Comparison of ENCODE assay signal across 8 mouse cellular contexts in the genomic region with DNA sequence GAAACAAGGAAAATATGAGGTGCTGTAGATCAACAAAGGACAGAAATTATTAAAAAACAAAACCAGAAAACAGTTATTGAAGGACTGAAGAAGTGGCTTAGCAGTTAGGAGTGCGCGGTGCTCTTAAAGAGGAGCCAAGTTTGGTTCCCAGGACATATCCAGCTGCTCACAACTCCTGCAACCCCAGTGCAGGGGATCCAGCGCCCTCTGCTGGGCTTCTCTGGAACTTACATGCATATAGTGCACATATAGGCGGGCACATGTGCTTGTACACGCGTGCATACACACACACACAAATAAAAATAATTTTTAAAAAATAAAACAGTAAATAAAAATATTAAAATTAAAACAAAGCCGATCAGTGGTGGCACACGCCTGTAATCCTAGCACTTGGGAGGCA. TPM values are rescaled to one million over a fixed set of nuclear protein-coding genes. Genes with fewer than 3 reads are reported as not detected.
DNase-seq lines count a peak whose midpoint lies in the region; ATAC-seq and TF ChIP-seq lines count a peak whose summit lies in the region.
"Had no signal": no experiment of that assay in that cellular context is flagged by ENCODE, and none has a peak within 500 bp of the region (broad histone marks: within the 10 kb centered on the region; RNA-seq: fewer than 3 reads in every experiment).

No protein-coding gene starts in this region.

- TF ChIP-seq CTCF in layer of hippocampus, adult 2 months (conservative IDR thresholded peaks at IDR 0.05) = peak; percentile 74
- TF ChIP-seq CTCF in bone marrow macrophage, adult 2 months (IDR thresholded peaks at IDR 0.05; ENCODE audit: low read depth, low read length) = peak; percentile 41; the same call in 1 of the 2 replicates

- H3K9me3 ChIP-seq in ES-E14 (ENCODE audit: control insufficient read depth, insufficient read depth, low read depth, low read length) = no peaks in the 10 kb centered on the region
- no peaks in the 10 kb centered on the region for H3K9me3 ChIP-seq in forebrain, embryonic 12.5 days
- H3K9me3 ChIP-seq: midbrain, embryonic 15.5 days had no signal

- ATAC-seq in forebrain, embryonic 12.5 days (ENCODE audit: low FRiP score) = no peak
- ATAC-seq: midbrain, embryonic 15.5 days had no signal

- H3K27ac ChIP-seq in layer of hippocampus, adult 2 months = no peak overlapping the region
- no peak overlapping the region for H3K27ac ChIP-seq in ES-E14 (ENCODE audit: insufficient read depth, low read depth, low read length, poor library complexity, severe bottlenecking)
- H3K27ac ChIP-seq in bone marrow macrophage, adult 2 months (ENCODE audit: insufficient read depth, low read depth, low read length) = no peak overlapping the region
- no peak overlapping the region for H3K27ac ChIP-seq in forebrain, embryonic 12.5 days
- H3K27ac ChIP-seq: midbrain, embryonic 15.5 days had no signal

- no peaks in the 10 kb centered on the region for H3K27me3 ChIP-seq in forebrain, embryonic 12.5 days
- H3K27me3 ChIP-seq: midbrain, embryonic 15.5 days had no signal

- 82% methylated on average over 8 of the region's 8 CpGs for WGBS in forebrain, embryonic 12.5 days

- no peaks in the 10 kb centered on the region for H3K36me3 ChIP-seq in ES-E14 (ENCODE audit: control insufficient read depth, insufficient read depth, low read length, poor library complexity, severe bottlenecking)
- no peaks in the 10 kb centered on the region for H3K36me3 ChIP-seq in forebrain, embryonic 12.5 days (replicated peaks)
- H3K36me3 ChIP-seq: midbrain, embryonic 15.5 days had no signal

- no peak overlapping the region for H3K4me2 ChIP-seq in forebrain, embryonic 12.5 days
- H3K4me2 ChIP-seq: midbrain, embryonic 15.5 days had no signal

- no peak overlapping the region for H3K4me3 ChIP-seq in layer of hippocampus, adult 2 months
- H3K4me3 ChIP-seq in ES-E14 (ENCODE audit: insufficient read depth in 1 of 2, low read depth in 1 of 2, low read length in 2 of 2, poor library complexity in 1 of 2, severe bottlenecking in 1 of 2) = no peak overlapping the region
- H3K4me3 ChIP-seq in bone marrow macrophage, adult 2 months (ENCODE audit: insufficient read depth, low read length) = no peak overlapping the region
- H3K4me3 ChIP-seq in forebrain, embryonic 12.5 days (replicated peaks) = no peak overlapping the region
- H3K4me3 ChIP-seq: midbrain, embryonic 15.5 days had no signal

- DNase-seq in layer of hippocampus, adult 2 months (ENCODE audit: low spot score in 2 of 2) = no peak
- DNase-seq in layer of hippocampus, postnatal 14 days (ENCODE audit: low spot score in 2 of 2) = no peak
- DNase-seq in ES-E14 (ENCODE audit: low read depth, low spot score) = peak; percentile 54
- DNase-seq in retina, postnatal 1 day = peak; percentile 25
- no peak for DNase-seq in gastrocnemius, adult 18-20 months (ENCODE audit: low spot score)

- H3K9ac ChIP-seq in ES-E14 (ENCODE audit: insufficient read depth, low read depth, low read length, poor library complexity, severe bottlenecking) = no peak overlapping the region
- H3K9ac ChIP-seq in forebrain, embryonic 12.5 days = no peak overlapping the region
- H3K9ac ChIP-seq: midbrain, embryonic 15.5 days had no signal

- in situ Hi-C loops in ES-E14 (cut with MboI; ENCODE audit: low sequenced_read_pairs in 2 of 2, unreplicated experiment in 2 of 2) = loop anchor here in 1 of 2 experiments (25.0 kb wide), 1 partner anchor 467 kb away; no protein-coding TSS in a partner anchor

- no peak for TF ChIP-seq POLR2A in bone marrow macrophage, adult 2 months (IDR thresholded peaks at IDR 0.05; ENCODE audit: borderline replicate concordance, low read depth, low read length)

- H3K4me1 ChIP-seq in ES-E14 (ENCODE audit: control insufficient read depth in 2 of 2, insufficient read depth in 2 of 2, low read length in 2 of 2, poor library complexity in 1 of 2) = no peaks in the 10 kb centered on the region
- no peaks in the 10 kb centered on the region for H3K4me1 ChIP-seq in bone marrow macrophage, adult 2 months (ENCODE audit: control insufficient read depth, insufficient read depth, low read length)
- no peaks in the 10 kb centered on the region for H3K4me1 ChIP-seq in forebrain, embryonic 12.5 days
- H3K4me1 ChIP-seq: midbrain, embryonic 15.5 days had no signal

TF ChIP-seq in ES-E14, 5 proteins besides CTCF, POLR2A, EP300 and RAD21:
- TF ChIP-seq MAFK (IDR thresholded peaks at IDR 0.05; ENCODE audit: insufficient read depth, low read depth, low read length) = no peak
- no peak for TF ChIP-seq CHD2 (IDR thresholded peaks at IDR 0.05; ENCODE audit: low read depth, low read length)
- TF ChIP-seq ZC3H11A (IDR thresholded peaks at IDR 0.05; ENCODE audit: borderline replicate concordance, low read depth, low read length) = 0 out of 2 replicates have a peak, but pooled peaks have one; percentile 8
- TF ChIP-seq ZNF384 (IDR thresholded peaks at IDR 0.05; ENCODE audit: low read depth, low read length) = no peak
- TF ChIP-seq HCFC1 (IDR thresholded peaks at IDR 0.05; ENCODE audit: borderline replicate concordance, insufficient read depth, low read length) = no peak

RNA-seq across cellular contexts. Expression of gene Ipo5, which starts 59.6 kb away (rescaled TPM):
- total RNA-seq in layer of hippocampus, adult 2 months (2021) = 10 to 100 TPM; 96.9 to 98.5 TPM
- 100 to 1,000 TPM in 1 of 2 experiments, 10 to 100 TPM in 1; 98.5 to 102 TPM for total RNA-seq in layer of hippocampus, postnatal 14 days (2021)
- 143 and 194 TPM in 2 replicates for total RNA-seq in ES-E14 (2012; rRNA removed)
- 39.8 and 47.3 TPM in 2 replicates for polyA plus RNA-seq in bone marrow macrophage, adult 2 months (2012; ENCODE audit: insufficient read depth, insufficient read length, missing spikeins)
- 100 to 1,000 TPM; 115 to 124 TPM for total RNA-seq in gastrocnemius, adult 18-20 months (2021)
- 131 and 136 TPM in 2 replicates for polyA plus RNA-seq in forebrain, embryonic 12.5 days (2016; fragmentation: Nextera tagmentation; extraction: Ambion mirVana)

Comparison
In these comparisons a context has a peak if more than half of its experiments do, and no peak if none do; other contexts are left out.
1. DNase-seq: peak in ES-E14 (single experiment) and retina, postnatal 1 day (single experiment); none in layer of hippocampus, adult 2 months (0 of 2), layer of hippocampus, postnatal 14 days (0 of 2) and gastrocnemius, adult 18-20 months (single experiment).